ENCODE assay signal across 21 mouse cellular contexts in the genomic region with DNA sequence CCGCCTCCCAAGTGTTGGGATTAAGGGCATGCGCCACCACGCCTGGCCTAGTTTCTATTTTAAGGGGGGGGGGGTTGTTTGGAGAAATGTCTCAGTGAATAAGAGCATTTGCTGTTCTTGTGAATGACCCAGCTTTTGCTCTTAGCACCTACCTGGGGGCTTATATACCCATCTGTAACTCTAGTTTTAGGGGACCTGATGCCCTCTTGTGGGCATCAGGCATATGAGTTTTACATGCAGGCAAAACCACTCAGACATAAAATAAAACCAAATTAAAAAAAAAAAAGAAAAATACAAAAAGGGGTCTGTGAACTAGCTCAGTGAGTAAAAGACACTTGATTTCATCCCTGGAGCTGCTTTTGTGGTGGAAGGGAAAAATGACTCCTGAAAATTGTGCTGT. TPM values are rescaled to one million over a fixed set of nuclear protein-coding genes. Genes with fewer than 3 reads are reported as not detected.
A peak's percentile ranks its signal among the peaks of the same experiment; 100 is the strongest.
DNase-seq lines count a peak whose midpoint lies in the region; ATAC-seq and TF ChIP-seq lines count a peak whose summit lies in the region.
"Had no signal": no experiment of that assay in that cellular context is flagged by ENCODE, and none has a peak within 500 bp of the region (broad histone marks: within the 10 kb centered on the region; RNA-seq: fewer than 3 reads in every experiment).

No protein-coding gene starts in this region.

- 96% methylated on average over 3 of the region's 3 CpGs for WGBS in lung, postnatal 0 days
- 96% methylated on average over 3 of the region's 3 CpGs for WGBS in lung, adult 2 months

- H3K9ac ChIP-seq in lung, postnatal 0 days (replicated peaks; ENCODE audit: low read depth) = no peak overlapping the region
- H3K9ac ChIP-seq in ES-Bruce4 (ENCODE audit: low read depth, poor library complexity, severe bottlenecking) = no peak overlapping the region
- H3K9ac ChIP-seq: heart, embryonic 12.5 days had no signal

- H3K4me1 ChIP-seq in lung, postnatal 0 days (ENCODE audit: insufficient read depth, low read depth, low read length) = no peaks in the 10 kb centered on the region
- H3K4me1 ChIP-seq in lung, adult 2 months (ENCODE audit: control insufficient read depth, insufficient read depth, low read length) = no peaks in the 10 kb centered on the region
- peaks cover 2% of the 10 kb centered on the region for H3K4me1 ChIP-seq in ES-Bruce4 (ENCODE audit: control insufficient read depth, insufficient read depth, low read length)
- H3K4me1 ChIP-seq: embryonic facial prominence, embryonic 10.5 days had no signal

- intact Hi-C loops in heart, postnatal 14 days (cut with DNase I) = no loop called here

- no peak for TF ChIP-seq EP300 in lung, postnatal 0 days (IDR thresholded peaks at IDR 0.05)
- TF ChIP-seq EP300 in ES-Bruce4 (IDR thresholded peaks at IDR 0.05; ENCODE audit: insufficient read depth, low read depth, low read length) = no peak

- H3K27me3 ChIP-seq in lung, postnatal 0 days (replicated peaks; ENCODE audit: insufficient read depth, low read length) = no peaks in the 10 kb centered on the region
- no peaks in the 10 kb centered on the region for H3K27me3 ChIP-seq in ES-Bruce4 (ENCODE audit: control insufficient read depth, insufficient read depth, low read length, poor library complexity, severe bottlenecking)
- H3K27me3 ChIP-seq: heart, embryonic 12.5 days had no signal

- H3K36me3 ChIP-seq in lung, postnatal 0 days (ENCODE audit: insufficient read depth, low read length) = no peaks in the 10 kb centered on the region
- no peaks in the 10 kb centered on the region for H3K36me3 ChIP-seq in ES-Bruce4 (ENCODE audit: control insufficient read depth, insufficient read depth, low read length, poor library complexity, severe bottlenecking)
- H3K36me3 ChIP-seq: embryonic facial prominence, embryonic 10.5 days; heart, embryonic 12.5 days had no signal

- no peaks in the 10 kb centered on the region for H3K9me3 ChIP-seq in lung, postnatal 0 days (ENCODE audit: low read length)
- H3K9me3 ChIP-seq in ES-Bruce4 (replicated peaks; ENCODE audit: control insufficient read depth, insufficient read depth, low read length, poor library complexity, severe bottlenecking) = no peaks in the 10 kb centered on the region
- H3K9me3 ChIP-seq: embryonic facial prominence, embryonic 10.5 days; heart, embryonic 12.5 days had no signal

- TF ChIP-seq POLR2A in lung, adult 2 months (IDR thresholded peaks at IDR 0.05; ENCODE audit: borderline replicate concordance, extremely low read depth, low read depth, low read length) = no peak
- TF ChIP-seq POLR2A in ES-Bruce4 (IDR thresholded peaks at IDR 0.05; ENCODE audit: insufficient read depth, low read length) = no peak

- no peak overlapping the region for H3K4me2 ChIP-seq in lung, postnatal 0 days (replicated peaks; ENCODE audit: low read depth, low read length)
- H3K4me2 ChIP-seq: heart, embryonic 12.5 days; liver, embryonic 11.5 days; midbrain, embryonic 11.5 days had no signal

- TF ChIP-seq CTCF in lung, postnatal 0 days (IDR thresholded peaks at IDR 0.05) = 0 out of 2 replicates have a peak, but pooled peaks have one; percentile 34
- TF ChIP-seq CTCF in lung, adult 2 months (IDR thresholded peaks at IDR 0.05; ENCODE audit: insufficient read depth, low read length) = no peak
- TF ChIP-seq CTCF in ES-Bruce4 (IDR thresholded peaks at IDR 0.05; ENCODE audit: low read depth, low read length) = no peak

- no peak for ATAC-seq in lung, postnatal 0 days
- ATAC-seq: forebrain, embryonic 16.5 days had no signal

- H3K4me3 ChIP-seq in lung, postnatal 0 days (ENCODE audit: low read depth, low read length) = no peak overlapping the region
- no peak overlapping the region for H3K4me3 ChIP-seq in lung, adult 2 months (replicated peaks; ENCODE audit: extremely low read depth, low read depth, low read length)
- no peak overlapping the region for H3K4me3 ChIP-seq in ES-Bruce4 (ENCODE audit: low read depth, low read length)
- H3K4me3 ChIP-seq: embryonic facial prominence, embryonic 10.5 days; erythroblast, embryonic 14.5 days; heart, embryonic 12.5 days had no signal

- no peak overlapping the region for H3K27ac ChIP-seq in lung, postnatal 0 days (ENCODE audit: low read length)
- 0 out of 2 replicates have a peak overlapping the region, but pooled peaks have one; percentile 69 for H3K27ac ChIP-seq in ES-Bruce4 (ENCODE audit: insufficient read depth, low read length)
- H3K27ac ChIP-seq: embryonic facial prominence, embryonic 10.5 days had no signal

- peak; percentile 49 for DNase-seq in heart, adult 11 months
- no peak for DNase-seq in heart, postnatal 14 days
- DNase-seq in lung, postnatal 0 days (ENCODE audit: low spot score) = no peak
- DNase-seq in lung, adult 2 months = no peak
- peak; percentile 39 for DNase-seq in induced T-regulatory cell, adult 2 months (ENCODE audit: low read depth)
- DNase-seq in right cerebral cortex, postnatal 14 days = no peak
- DNase-seq in kidney, adult 18-20 months = no peak
- DNase-seq: adrenal gland, postnatal 14 days; cerebellum, postnatal 10 days; gastrocnemius, postnatal 10 days; kidney, postnatal 36 days; left cerebral cortex, postnatal 4 days; lung, postnatal 14 days; right cerebral cortex, adult 18-20 months had no signal

RNA-seq across cellular contexts. Expression of gene Map4, which starts 8.1 kb away (rescaled TPM):
- total RNA-seq in heart, postnatal 14 days (2021) = 100 to 1,000 TPM; 252 to 276 TPM
- 35.6 and 36.9 TPM in 2 replicates for polyA plus RNA-seq in lung, postnatal 0 days (2015; fragmentation: Nextera tagmentation; extraction: Ambion mirVana)
- 253 and 275 TPM in 2 replicates for polyA plus RNA-seq in lung, adult 2 months (2012; rRNA removed)
- 161 and 185 TPM in 2 replicates for polyA plus RNA-seq in ES-Bruce4 (2011; ENCODE audit: insufficient read depth, insufficient read length, low read depth, missing spikeins)

Comparison
In these comparisons a context has a peak if more than half of its experiments do, and no peak if none do; other contexts are left out.
1. DNase-seq: peak in heart, adult 11 months (single experiment) and induced T-regulatory cell, adult 2 months (single experiment); none in heart, postnatal 14 days (0 of 2), lung, postnatal 0 days (single experiment), lung, adult 2 months (single experiment), right cerebral cortex, postnatal 14 days (single experiment) and kidney, adult 18-20 months (single experiment).